Mouse (Mus musculus) lung, embryonic 14.5 days (tissue): ENCODE results near the gene Zswim4. TPM values are rescaled to one million over a fixed set of nuclear protein-coding genes. Genes with fewer than 3 reads are reported as not detected.

ENCODE experiments used
- ATAC-seq: fragments of 200-750 bp; cut with Nextera tagmentation; 2 replicates; pipeline ENCODE4 v1.8.0; 2017; ENCODE audit warnings: mild to moderate bottlenecking, moderate TSS enrichment, moderate library complexity; ENCODE audit not compliant: insufficient read depth
- DNase-seq: peaks from one replicate; pipeline ENCODE4 v3.0.0-alpha.2; 2015
- H3K27ac ChIP-seq: fragments of 300-500 bp; sonication (generic); 2 replicates; pipeline ENCODE4 v1.5.1; 2014; ENCODE audit warnings: low read depth, mild to moderate bottlenecking, moderate library complexity
- H3K27me3 ChIP-seq: fragments of 300-500 bp; sonication (generic); 2 replicates; pipeline ENCODE4 v1.6.1; 2014; ENCODE audit warnings: low read length, control low read depth; ENCODE audit not compliant: insufficient read depth
- H3K36me3 ChIP-seq: fragments of 300-500 bp; sonication (generic); 2 replicates; pipeline ENCODE4 v1.6.1; 2014; ENCODE audit warnings: control low read depth; ENCODE audit not compliant: insufficient read depth
- H3K4me1 ChIP-seq: fragments of 300-500 bp; sonication (generic); 2 replicates; pipeline ENCODE4 v1.6.1; 2014; ENCODE audit warnings: antibody characterized with exemption, control low read depth; ENCODE audit not compliant: insufficient read depth
- H3K4me2 ChIP-seq: fragments of 300-500 bp; sonication (generic); 2 replicates; pipeline ENCODE4 v1.6.1; 2014; ENCODE audit warnings: mild to moderate bottlenecking
- H3K4me3 ChIP-seq: fragments of 300-500 bp; sonication (generic); 2 replicates; pipeline ENCODE4 v1.5.1; 2014; ENCODE audit warnings: low read depth, low read length
- H3K9ac ChIP-seq: fragments of 300-500 bp; sonication (generic); 2 replicates; pipeline ENCODE4 v1.6.1; 2014
- H3K9me3 ChIP-seq: fragments of 300-500 bp; sonication (generic); 2 replicates; pipeline ENCODE4 v1.6.1; 2016; ENCODE audit warnings: low read depth, low read length, control low read depth
- CTCF ChIP-seq: IDR thresholded peaks from 2 replicates; pipeline ENCODE4 v1.5.1; 2016; ENCODE audit warnings: antibody characterized with exemption, low read depth
- whole genome bisulfite sequencing: fragments of 180-500 bp; shearing (Covaris S2); extraction: QIAGEN DNeasy Blood & Tissue Kit; methylation state at CpG from one replicate; pipeline ENCODE4 v1.1.7; 2014; 5-methylcytosine and 5-hydroxymethylcytosine counted together
- microRNA counts: library from miRNA; unstranded; fragments of <30 nt; microRNA quantifications from one replicate; lab custom pipeline; 2016
- microRNA-seq: library from miRNA; unstranded; fragments of <30 nt; microRNA quantifications from one replicate; pipeline ENCODE4, GENCODE M21; 2016; ENCODE audit warnings: borderline number of aligned reads
- polyA plus RNA-seq: library from polyadenylated mRNA; unstranded; fragments of >200 nt; fragmentation: Nextera tagmentation; extraction: Ambion mirVana; gene quantifications from 2 replicates; pipeline ENCODE4 v1.2.1, GENCODE M21; 2014

Zswim4 gene
- polyA plus RNA-seq, 1 experiment from 2014 or later: 14.4 TPM

DNA sequence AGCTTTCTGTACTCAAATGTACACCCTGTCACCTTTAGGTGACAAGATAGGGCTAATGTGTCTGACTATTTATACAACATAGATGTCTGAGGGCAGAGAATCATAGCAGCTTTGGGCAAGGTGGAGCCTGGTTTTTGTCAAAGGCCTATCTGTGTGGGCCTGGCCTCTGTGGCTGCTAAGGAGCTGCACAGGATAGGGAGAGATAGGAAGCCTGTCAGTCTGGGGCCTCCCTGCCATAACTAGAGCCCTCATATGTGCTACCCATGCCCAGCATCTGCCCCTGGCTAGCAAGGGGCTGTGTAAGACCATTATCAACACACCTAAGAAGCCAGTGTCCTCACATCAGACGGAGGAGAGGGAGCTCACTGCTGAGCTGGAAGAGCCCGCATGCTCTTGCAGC, 69.2 kb downstream of the Zswim4 start:
- H3K36me3 ChIP-seq: peaks cover 18% of the 10 kb centered on the region
- H3K4me3 ChIP-seq: no peak overlapping the region
- DNase-seq (no peak), ATAC-seq (no peak)
- H3K4me2 ChIP-seq: no peak overlapping the region
- H3K4me1 ChIP-seq: no peaks in the 10 kb centered on the region
- 89% methylated on average over 2 of the region's 2 CpGs for WGBS
- H3K27ac ChIP-seq: no peak overlapping the region
- no peak for TF ChIP-seq CTCF
- H3K9me3 ChIP-seq: no peaks in the 10 kb centered on the region
- no peaks in the 10 kb centered on the region for H3K27me3 ChIP-seq
- H3K9ac ChIP-seq: no peak overlapping the region

MicroRNAs encoded within 50 kb of the gene (microRNA counts, 519-probe panel; counts per million panel counts)
- microRNA mmu-miR-181c (lab: Ali Mortazavi, UCI) (2,506 counts per million, percentile 44 among the panel's probes with 10 or more counts), microRNA mmu-miR-23a (lab: Ali Mortazavi, UCI) (4,082 counts per million, percentile 85 among the panel's probes with 10 or more counts), microRNA mmu-miR-27a (lab: Ali Mortazavi, UCI) (4,661 counts per million, percentile 93 among the panel's probes with 10 or more counts)

Small RNA genes within 50 kb of the gene (microRNA-seq; reads per million reads assigned to microRNA genes)
- 6,455 reads per million, percentile 90 among the genes with 10 or more reads in this experiment for gene Mir181c
- gene Mir181d: 5,354 reads per million, percentile 89 among the genes with 10 or more reads in this experiment
- gene Mir23a: 14,492 reads per million, percentile 96 among the genes with 10 or more reads in this experiment
- not detected for gene Mir24-2
- 412 reads per million, percentile 64 among the genes with 10 or more reads in this experiment for gene Mir27a
- gene Mir3074-2: not detected

Other genes with a start within 250 kb of the Zswim4 start
- 16.0 and 17.3 TPM in 2 replicates for gene Samd1, start 239.4 kb downstream of the Zswim4 start, polyA plus RNA-seq
- gene 1700067K01Rik, start 235.6 kb downstream of the Zswim4 start, polyA plus RNA-seq: 1.4 and 1.5 TPM in 2 replicates
- gene 2210011C24Rik, start 224.9 kb downstream of the Zswim4 start, polyA plus RNA-seq: 0.83 and 1.2 TPM in 2 replicates
- 2.5 and 2.9 TPM in 2 replicates for gene Palm3, start 215.6 kb downstream of the Zswim4 start, polyA plus RNA-seq
- gene Il27ra, start 194.5 kb downstream of the Zswim4 start, polyA plus RNA-seq: 1.1 TPM in 2 replicates
- not detected in 2 replicates for gene Rln3, start 192.1 kb downstream of the Zswim4 start, polyA plus RNA-seq
- gene Gm10643, start 171.9 kb downstream of the Zswim4 start, polyA plus RNA-seq: 1.4 and 1.7 TPM in 2 replicates
- 12.9 and 13.3 TPM in 2 replicates for gene Rfx1, start 170.2 kb downstream of the Zswim4 start, polyA plus RNA-seq
- gene Dcaf15, start 132.3 kb downstream of the Zswim4 start, polyA plus RNA-seq: 9.5 and 10.8 TPM in 2 replicates
- gene Podnl1, start 111.1 kb downstream of the Zswim4 start, polyA plus RNA-seq: 0.22 and 0.34 TPM in 2 replicates
- gene Cc2d1a, start 89.1 kb downstream of the Zswim4 start, polyA plus RNA-seq: 17.3 and 23.6 TPM in 2 replicates
- gene 4930432K21Rik, start 89.0 kb downstream of the Zswim4 start, polyA plus RNA-seq: 0.66 and 0.99 TPM in 2 replicates
- gene Nanos3, start 51.8 kb downstream of the Zswim4 start, polyA plus RNA-seq: 2.8 and 4.2 TPM in 2 replicates
- 377 and 384 TPM in 2 replicates for gene D8Ertd738e, start 12.7 kb upstream of the Zswim4 start, polyA plus RNA-seq
- gene Mri1, start 20.3 kb upstream of the Zswim4 start, polyA plus RNA-seq: 67.4 and 72.8 TPM in 2 replicates
- gene Ccdc130, start 33.3 kb upstream of the Zswim4 start, polyA plus RNA-seq: 18.5 and 20.4 TPM in 2 replicates
- gene Cacna1a, start 151.4 kb upstream of the Zswim4 start, polyA plus RNA-seq: 3.8 and 4.4 TPM in 2 replicates